Mouse (Mus musculus): ENCODE data around the gene Atf6. TPM values are rescaled to one million over a fixed set of nuclear protein-coding genes. Genes with fewer than 3 reads are reported as not detected.
A peak's percentile ranks its signal among the peaks of the same experiment; 100 is the strongest.

Gene Atf6
- polyA plus RNA-seq, 1 experiment from 2014 or later: 6.0 TPM

GRCm38 (mm10) chr1:170718133-170718810 is 149.3 kb downstream of the Atf6 start:
- Histone ChIP-seq H3K4me2 (ENCODE audit: low read depth, low read length) (no peak overlapping the region), H3K9me3 (ENCODE audit: low read length) (no peaks in the 10 kb centered on the region), H3K36me3 (replicated peaks; ENCODE audit: insufficient read depth, low read length) (no peaks in the 10 kb centered on the region), H3K4me1 (ENCODE audit: insufficient read depth) (no peaks in the 10 kb centered on the region), H3K27ac (ENCODE audit: low read depth) (no peak overlapping the region), H3K27me3 (ENCODE audit: insufficient read depth, low read length) (no peaks in the 10 kb centered on the region), H3K4me3 (ENCODE audit: low read depth, low read length) (no peak overlapping the region), H3K9ac (replicated peaks) (no peak overlapping the region)
- 70% methylated on average over 8 of the region's 8 CpGs for WGBS (ENCODE audit: insufficient replicate concordance)
- TF ChIP-seq CTCF (IDR thresholded peaks at IDR 0.05; ENCODE audit: low read depth) (no peak), EP300 (IDR thresholded peaks at IDR 0.05; ENCODE audit: low read depth) (no peak)
- no peak for DNase-seq
- no peak for ATAC-seq

GRCm38 (mm10) chr1:170717241-170717828 is 150.2 kb downstream of the Atf6 start:
- H3K36me3 ChIP-seq (replicated peaks; ENCODE audit: insufficient read depth, low read length): no peaks in the 10 kb centered on the region
- no peaks in the 10 kb centered on the region for H3K27me3 ChIP-seq (ENCODE audit: insufficient read depth, low read length)
- H3K4me2 ChIP-seq (ENCODE audit: low read depth, low read length): no peak overlapping the region
- ATAC-seq (no peak), DNase-seq (no peak)
- no peaks in the 10 kb centered on the region for H3K4me1 ChIP-seq (ENCODE audit: insufficient read depth)
- TF ChIP-seq EP300 (IDR thresholded peaks at IDR 0.05; ENCODE audit: low read depth) (no peak), CTCF (IDR thresholded peaks at IDR 0.05; ENCODE audit: low read depth) (no peak)
- no peaks in the 10 kb centered on the region for H3K9me3 ChIP-seq (ENCODE audit: low read length)
- no peak overlapping the region for H3K9ac ChIP-seq (replicated peaks)
- H3K27ac ChIP-seq (ENCODE audit: low read depth): no peak overlapping the region
- WGBS (ENCODE audit: insufficient replicate concordance): 86% methylated on average over 3 of the region's 3 CpGs
- no peak overlapping the region for H3K4me3 ChIP-seq (ENCODE audit: low read depth, low read length)

GRCm38 (mm10) chr1:170711731-170712130 is 155.8 kb downstream of the Atf6 start:
- H3K9me3 ChIP-seq (ENCODE audit: low read length): no peaks in the 10 kb centered on the region
- H3K9ac ChIP-seq (replicated peaks): no peak overlapping the region
- WGBS (ENCODE audit: insufficient replicate concordance): 91% methylated on average over 7 of the region's 7 CpGs
- no peak for DNase-seq
- H3K4me1 ChIP-seq (ENCODE audit: insufficient read depth): peaks cover 16% of the 10 kb centered on the region
- no peaks in the 10 kb centered on the region for H3K27me3 ChIP-seq (ENCODE audit: insufficient read depth, low read length)
- H3K36me3 ChIP-seq (replicated peaks; ENCODE audit: insufficient read depth, low read length): peaks cover 12% of the 10 kb centered on the region; the same call in 1 of the 2 replicates
- TF ChIP-seq EP300 (IDR thresholded peaks at IDR 0.05; ENCODE audit: low read depth) (no peak), CTCF (IDR thresholded peaks at IDR 0.05; ENCODE audit: low read depth) (no peak)
- H3K4me3 ChIP-seq (ENCODE audit: low read depth, low read length): no peak overlapping the region
- no peak overlapping the region for H3K27ac ChIP-seq (ENCODE audit: low read depth)
- ATAC-seq: no peak
- no peak overlapping the region for H3K4me2 ChIP-seq (ENCODE audit: low read depth, low read length)

- H3K4me1 ChIP-seq (ENCODE audit: insufficient read depth): peaks cover 16% of the 10 kb centered on the region
- H3K27me3 ChIP-seq (ENCODE audit: insufficient read depth, low read length): no peaks in the 10 kb centered on the region
- no peaks in the 10 kb centered on the region for H3K9me3 ChIP-seq (ENCODE audit: low read length)
- TF ChIP-seq EP300 (IDR thresholded peaks at IDR 0.05; ENCODE audit: low read depth): no peak
- TF ChIP-seq CTCF (IDR thresholded peaks at IDR 0.05; ENCODE audit: low read depth): no peak
- H3K9ac ChIP-seq (replicated peaks): no peak overlapping the region
- H3K27ac ChIP-seq (ENCODE audit: low read depth): peak overlapping the region; percentile 62
- no peak overlapping the region for H3K4me3 ChIP-seq (ENCODE audit: low read depth, low read length)
- ATAC-seq: no peak
- peaks cover 12% of the 10 kb centered on the region; the same call in 1 of the 2 replicates for H3K36me3 ChIP-seq (replicated peaks; ENCODE audit: insufficient read depth, low read length)
- peak overlapping the region; percentile 45; the same call in 1 of the 2 replicates for H3K4me2 ChIP-seq (ENCODE audit: low read depth, low read length)
- no peak for DNase-seq
- 63% methylated on average over 3 of the region's 3 CpGs for WGBS (ENCODE audit: insufficient replicate concordance)
Measured at GRCm38 (mm10) chr1:170709969-170710368, 157.6 kb downstream of the Atf6 start.

GRCm38 (mm10) chr1:170709481-170709880 is 158.1 kb downstream of the Atf6 start:
- ATAC-seq (peak; percentile 89), DNase-seq (peak; percentile 74)
- no peak overlapping the region for H3K4me3 ChIP-seq (ENCODE audit: low read depth, low read length)
- no peak overlapping the region for H3K9ac ChIP-seq (replicated peaks)
- peaks cover 16% of the 10 kb centered on the region for H3K4me1 ChIP-seq (ENCODE audit: insufficient read depth)
- H3K27me3 ChIP-seq (ENCODE audit: insufficient read depth, low read length): no peaks in the 10 kb centered on the region
- H3K4me2 ChIP-seq (ENCODE audit: low read depth, low read length): peak overlapping the region; percentile 45; the same call in 1 of the 2 replicates
- H3K27ac ChIP-seq (ENCODE audit: low read depth): peak overlapping the region; percentile 62
- TF ChIP-seq EP300 (IDR thresholded peaks at IDR 0.05; ENCODE audit: low read depth) (no peak; the same call in 1 of the 2 replicates), CTCF (IDR thresholded peaks at IDR 0.05; ENCODE audit: low read depth) (no peak)
- peaks cover 12% of the 10 kb centered on the region; the same call in 1 of the 2 replicates for H3K36me3 ChIP-seq (replicated peaks; ENCODE audit: insufficient read depth, low read length)
- WGBS (ENCODE audit: insufficient replicate concordance): 43% methylated on average over 8 of the region's 8 CpGs
- no peaks in the 10 kb centered on the region for H3K9me3 ChIP-seq (ENCODE audit: low read length)

- ATAC-seq (no peak; the same call in 1 of the 2 replicates), DNase-seq (no peak)
- no peaks in the 10 kb centered on the region for H3K9me3 ChIP-seq (ENCODE audit: low read length)
- WGBS (ENCODE audit: insufficient replicate concordance): 35% methylated on average over 3 of the region's 3 CpGs
- H3K27ac ChIP-seq (ENCODE audit: low read depth): peak overlapping the region; percentile 62
- peaks cover 12% of the 10 kb centered on the region; the same call in 1 of the 2 replicates for H3K36me3 ChIP-seq (replicated peaks; ENCODE audit: insufficient read depth, low read length)
- H3K4me1 ChIP-seq (ENCODE audit: insufficient read depth): peaks cover 16% of the 10 kb centered on the region
- H3K4me2 ChIP-seq (ENCODE audit: low read depth, low read length): no peak overlapping the region
- no peak overlapping the region for H3K4me3 ChIP-seq (ENCODE audit: low read depth, low read length)
- TF ChIP-seq EP300 (IDR thresholded peaks at IDR 0.05; ENCODE audit: low read depth) (no peak), CTCF (IDR thresholded peaks at IDR 0.05; ENCODE audit: low read depth) (no peak)
- no peaks in the 10 kb centered on the region for H3K27me3 ChIP-seq (ENCODE audit: insufficient read depth, low read length)
- H3K9ac ChIP-seq (replicated peaks): no peak overlapping the region
Measured at GRCm38 (mm10) chr1:170709034-170709433, 158.5 kb downstream of the Atf6 start.

All from liver, postnatal 0 days (tissue).